Mouse (Mus musculus): ENCODE data around the gene Sorbs1. TPM values are rescaled to one million over a fixed set of nuclear protein-coding genes. Genes with fewer than 3 reads are reported as not detected.

Sorbs1 gene
- polyA plus RNA-seq, 1 experiment, result 84.4 TPM

DNA sequence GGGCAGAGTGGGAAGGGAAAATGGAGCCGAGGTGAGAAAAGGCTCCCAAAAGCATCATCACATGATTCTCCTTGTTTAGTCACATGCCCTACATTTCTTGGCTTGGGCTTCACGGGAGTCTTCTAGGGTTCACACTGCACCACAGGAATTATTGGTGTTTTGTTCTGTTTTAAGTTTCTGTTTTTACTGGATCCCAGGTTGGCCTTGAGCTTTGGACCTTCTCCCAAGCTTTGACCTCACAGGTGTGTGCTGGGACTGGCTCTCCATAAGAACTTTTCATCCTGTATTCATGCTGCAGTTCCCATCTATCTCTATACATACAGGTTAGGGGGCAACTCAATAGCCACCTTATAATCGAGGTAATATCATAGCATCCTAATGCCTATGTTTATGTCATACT, 194.4 kb downstream of the Sorbs1 start:
- no peaks in the 10 kb centered on the region for H3K4me1 ChIP-seq (ENCODE audit: control insufficient read depth, insufficient read depth, low read length)
- no peak overlapping the region for H3K4me3 ChIP-seq (ENCODE audit: low read depth, low read length)
- no peak overlapping the region for H3K27ac ChIP-seq (ENCODE audit: insufficient read depth, low read length)
- no peak overlapping the region for H3K9ac ChIP-seq (ENCODE audit: low read depth, poor library complexity, severe bottlenecking)
- H3K9me3 ChIP-seq (replicated peaks; ENCODE audit: control insufficient read depth, insufficient read depth, low read length, poor library complexity, severe bottlenecking), result no peaks in the 10 kb centered on the region
- TF ChIP-seq POLR2A (IDR thresholded peaks at IDR 0.05; ENCODE audit: insufficient read depth, low read length) (no peak), EP300 (IDR thresholded peaks at IDR 0.05; ENCODE audit: insufficient read depth, low read depth, low read length) (no peak), CTCF (IDR thresholded peaks at IDR 0.05; ENCODE audit: low read depth, low read length) (no peak)
- H3K27me3 ChIP-seq (ENCODE audit: control insufficient read depth, insufficient read depth, low read length, poor library complexity, severe bottlenecking), result no peaks in the 10 kb centered on the region
- H3K36me3 ChIP-seq (ENCODE audit: control insufficient read depth, insufficient read depth, low read length, poor library complexity, severe bottlenecking), result no peaks in the 10 kb centered on the region

DNA sequence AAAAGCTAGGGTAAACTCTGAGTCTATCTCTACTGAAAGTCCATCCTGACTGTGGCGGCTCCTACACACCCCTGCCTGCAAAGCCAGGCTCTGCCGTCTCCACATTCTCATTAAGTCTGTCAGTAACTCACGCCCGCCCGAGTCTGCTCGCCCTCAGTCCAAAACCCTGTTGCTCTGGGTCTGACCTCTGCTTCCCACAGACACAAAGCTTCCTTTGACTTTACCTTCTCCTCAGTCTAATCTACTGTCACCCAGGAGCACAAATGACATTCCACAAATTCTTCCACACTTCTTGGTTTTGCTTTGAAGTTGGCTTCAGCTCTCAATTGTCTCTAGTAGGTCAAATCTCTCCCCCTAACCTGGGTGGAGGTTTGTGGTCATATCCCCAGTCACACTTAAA, 195.1 kb downstream of the Sorbs1 start:
- H3K27ac ChIP-seq (ENCODE audit: insufficient read depth, low read length), result no peak overlapping the region
- H3K9ac ChIP-seq (ENCODE audit: low read depth, poor library complexity, severe bottlenecking), result no peak overlapping the region
- TF ChIP-seq EP300 (IDR thresholded peaks at IDR 0.05; ENCODE audit: insufficient read depth, low read depth, low read length), result no peak
- TF ChIP-seq POLR2A (IDR thresholded peaks at IDR 0.05; ENCODE audit: insufficient read depth, low read length), result no peak
- TF ChIP-seq CTCF (IDR thresholded peaks at IDR 0.05; ENCODE audit: low read depth, low read length), result no peak
- no peak overlapping the region for H3K4me3 ChIP-seq (ENCODE audit: low read depth, low read length)
- H3K27me3 ChIP-seq (ENCODE audit: control insufficient read depth, insufficient read depth, low read length, poor library complexity, severe bottlenecking), result no peaks in the 10 kb centered on the region
- no peaks in the 10 kb centered on the region for H3K9me3 ChIP-seq (replicated peaks; ENCODE audit: control insufficient read depth, insufficient read depth, low read length, poor library complexity, severe bottlenecking)
- no peaks in the 10 kb centered on the region for H3K4me1 ChIP-seq (ENCODE audit: control insufficient read depth, insufficient read depth, low read length)
- no peaks in the 10 kb centered on the region for H3K36me3 ChIP-seq (ENCODE audit: control insufficient read depth, insufficient read depth, low read length, poor library complexity, severe bottlenecking)

- H3K27me3 ChIP-seq (ENCODE audit: control insufficient read depth, insufficient read depth, low read length, poor library complexity, severe bottlenecking), result no peaks in the 10 kb centered on the region
- H3K27ac ChIP-seq (ENCODE audit: insufficient read depth, low read length), result no peak overlapping the region
- H3K4me1 ChIP-seq (ENCODE audit: control insufficient read depth, insufficient read depth, low read length), result no peaks in the 10 kb centered on the region
- no peak overlapping the region for H3K9ac ChIP-seq (ENCODE audit: low read depth, poor library complexity, severe bottlenecking)
- no peaks in the 10 kb centered on the region for H3K9me3 ChIP-seq (replicated peaks; ENCODE audit: control insufficient read depth, insufficient read depth, low read length, poor library complexity, severe bottlenecking)
- no peak overlapping the region for H3K4me3 ChIP-seq (ENCODE audit: low read depth, low read length)
- H3K36me3 ChIP-seq (ENCODE audit: control insufficient read depth, insufficient read depth, low read length, poor library complexity, severe bottlenecking), result no peaks in the 10 kb centered on the region
- TF ChIP-seq CTCF (IDR thresholded peaks at IDR 0.05; ENCODE audit: low read depth, low read length), result no peak
- TF ChIP-seq POLR2A (IDR thresholded peaks at IDR 0.05; ENCODE audit: insufficient read depth, low read length), result no peak
- TF ChIP-seq EP300 (IDR thresholded peaks at IDR 0.05; ENCODE audit: insufficient read depth, low read depth, low read length), result no peak
Observed at GRCm38 (mm10) chr19:40317001-40317400, 196.6 kb downstream of the Sorbs1 start.

GRCm38 (mm10) chr19:40314252-40314651, 199.3 kb downstream of the Sorbs1 start:
- Histone ChIP-seq H3K9me3 (replicated peaks; ENCODE audit: control insufficient read depth, insufficient read depth, low read length, poor library complexity, severe bottlenecking) (no peaks in the 10 kb centered on the region), H3K27me3 (ENCODE audit: control insufficient read depth, insufficient read depth, low read length, poor library complexity, severe bottlenecking) (no peaks in the 10 kb centered on the region), H3K36me3 (ENCODE audit: control insufficient read depth, insufficient read depth, low read length, poor library complexity, severe bottlenecking) (no peaks in the 10 kb centered on the region), H3K9ac (ENCODE audit: low read depth, poor library complexity, severe bottlenecking) (no peak overlapping the region), H3K27ac (ENCODE audit: insufficient read depth, low read length) (no peak overlapping the region), H3K4me1 (ENCODE audit: control insufficient read depth, insufficient read depth, low read length) (no peaks in the 10 kb centered on the region), H3K4me3 (ENCODE audit: low read depth, low read length) (no peak overlapping the region)
- TF ChIP-seq EP300 (IDR thresholded peaks at IDR 0.05; ENCODE audit: insufficient read depth, low read depth, low read length), result no peak
- no peak for TF ChIP-seq CTCF (IDR thresholded peaks at IDR 0.05; ENCODE audit: low read depth, low read length)
- no peak for TF ChIP-seq POLR2A (IDR thresholded peaks at IDR 0.05; ENCODE audit: insufficient read depth, low read length)

DNA sequence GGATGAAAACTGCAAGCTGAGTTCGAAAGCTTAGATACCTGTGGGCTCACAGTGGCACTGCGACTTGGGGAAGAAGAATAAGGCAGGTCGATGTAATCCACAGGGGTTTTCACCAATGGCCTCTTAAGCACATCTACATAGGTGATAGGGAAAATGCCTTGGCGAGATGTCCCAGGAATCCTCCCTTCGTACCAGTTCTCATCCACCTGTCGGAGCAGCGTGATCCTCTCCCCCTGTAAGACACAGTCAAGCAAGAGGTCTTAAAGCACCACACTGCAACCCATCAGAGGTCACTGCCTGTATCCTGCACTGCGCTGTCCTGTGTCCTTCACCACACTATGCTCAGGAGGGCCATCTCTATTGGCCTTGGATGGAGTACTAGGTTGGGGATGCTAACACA, 201.9 kb downstream of the Sorbs1 start:
- TF ChIP-seq POLR2A (IDR thresholded peaks at IDR 0.05; ENCODE audit: insufficient read depth, low read length), result no peak
- TF ChIP-seq EP300 (IDR thresholded peaks at IDR 0.05; ENCODE audit: insufficient read depth, low read depth, low read length), result no peak
- TF ChIP-seq CTCF (IDR thresholded peaks at IDR 0.05; ENCODE audit: low read depth, low read length), result no peak
- Histone ChIP-seq H3K36me3 (ENCODE audit: control insufficient read depth, insufficient read depth, low read length, poor library complexity, severe bottlenecking) (no peaks in the 10 kb centered on the region), H3K27me3 (ENCODE audit: control insufficient read depth, insufficient read depth, low read length, poor library complexity, severe bottlenecking) (no peaks in the 10 kb centered on the region), H3K9ac (ENCODE audit: low read depth, poor library complexity, severe bottlenecking) (no peak overlapping the region), H3K4me3 (ENCODE audit: low read depth, low read length) (no peak overlapping the region), H3K27ac (ENCODE audit: insufficient read depth, low read length) (no peak overlapping the region), H3K9me3 (replicated peaks; ENCODE audit: control insufficient read depth, insufficient read depth, low read length, poor library complexity, severe bottlenecking) (no peaks in the 10 kb centered on the region), H3K4me1 (ENCODE audit: control insufficient read depth, insufficient read depth, low read length) (no peaks in the 10 kb centered on the region)

DNA sequence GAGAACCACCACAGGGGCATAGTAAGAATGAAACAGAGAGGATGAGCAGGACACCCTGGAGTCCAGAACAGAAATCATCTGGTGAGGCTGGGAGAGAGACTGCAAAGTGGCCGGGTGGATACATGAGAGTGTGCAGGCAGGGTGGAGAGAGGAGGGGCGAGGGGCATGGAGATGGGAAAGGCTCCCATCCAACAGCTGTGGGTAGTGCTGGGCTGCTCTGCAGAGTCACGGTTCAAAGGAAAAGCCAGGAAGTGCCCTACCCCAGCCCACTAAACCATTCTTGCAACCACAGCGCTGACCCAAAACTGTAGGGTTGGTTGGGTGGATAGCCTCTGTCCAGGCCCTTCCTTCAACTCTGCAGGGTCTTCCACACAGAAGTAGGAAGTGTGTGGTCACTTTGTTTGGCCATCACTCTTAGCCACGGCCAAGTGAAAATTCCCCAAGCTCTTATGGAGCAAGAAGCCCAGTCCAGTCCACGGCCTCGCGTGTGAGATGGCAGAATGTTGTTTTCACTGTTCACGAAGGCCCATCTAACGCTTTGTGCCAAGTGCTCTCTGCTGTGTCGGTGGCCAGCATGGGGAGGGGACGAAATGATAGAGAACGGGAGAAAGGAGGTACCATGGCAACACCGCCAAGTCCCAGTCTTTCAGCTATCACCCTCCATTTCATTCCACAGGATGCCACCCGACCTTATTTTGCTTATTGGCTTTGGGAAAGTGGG, 203.0 kb downstream of the Sorbs1 start:
- no peaks in the 10 kb centered on the region for H3K36me3 ChIP-seq (ENCODE audit: control insufficient read depth, insufficient read depth, low read length, poor library complexity, severe bottlenecking)
- no peak overlapping the region for H3K27ac ChIP-seq (ENCODE audit: insufficient read depth, low read length)
- no peaks in the 10 kb centered on the region for H3K9me3 ChIP-seq (replicated peaks; ENCODE audit: control insufficient read depth, insufficient read depth, low read length, poor library complexity, severe bottlenecking)
- H3K4me3 ChIP-seq (ENCODE audit: low read depth, low read length), result no peak overlapping the region
- H3K27me3 ChIP-seq (ENCODE audit: control insufficient read depth, insufficient read depth, low read length, poor library complexity, severe bottlenecking), result no peaks in the 10 kb centered on the region
- no peak overlapping the region for H3K9ac ChIP-seq (ENCODE audit: low read depth, poor library complexity, severe bottlenecking)
- TF ChIP-seq EP300 (IDR thresholded peaks at IDR 0.05; ENCODE audit: insufficient read depth, low read depth, low read length), result no peak
- no peak for TF ChIP-seq POLR2A (IDR thresholded peaks at IDR 0.05; ENCODE audit: insufficient read depth, low read length)
- no peak for TF ChIP-seq CTCF (IDR thresholded peaks at IDR 0.05; ENCODE audit: low read depth, low read length)
- H3K4me1 ChIP-seq (ENCODE audit: control insufficient read depth, insufficient read depth, low read length), result no peaks in the 10 kb centered on the region
